Mouse (Mus musculus) midbrain, embryonic 16.5 days (tissue): ENCODE measurements at regions not wholly inside any gene's neighbourhood (a gene's known extent, or its start where the extent isn't known, plus 50 kb on each side); places are given as distances from the start of the nearest gene placed in this dataset.

Experiments
- ATAC-seq: fragments of 200-750 bp; cut with Nextera tagmentation; 2 replicates; pipeline ENCODE4 v1.8.0; 2017; ENCODE audit warnings: moderate TSS enrichment
- H3K27ac ChIP-seq: fragments of 300-500 bp; sonication (generic); 2 replicates; pipeline ENCODE4 v1.5.1; 2014; ENCODE audit warnings: mild to moderate bottlenecking, low read length, mixed read lengths
- H3K27me3 ChIP-seq: fragments of 300-500 bp; sonication (generic); 2 replicates; pipeline ENCODE4 v1.6.1; 2014; ENCODE audit warnings: low read depth, low read length, mixed read lengths; ENCODE audit not compliant: control insufficient read depth, insufficient read depth
- H3K36me3 ChIP-seq: fragments of 300-500 bp; sonication (generic); 2 replicates; pipeline ENCODE4 v1.6.1; 2014; ENCODE audit warnings: mild to moderate bottlenecking, low read length, moderate library complexity, mixed read lengths; ENCODE audit not compliant: control insufficient read depth, insufficient read depth
- H3K4me1 ChIP-seq: fragments of 300-500 bp; sonication (generic); 2 replicates; pipeline ENCODE4 v1.6.1; 2014; ENCODE audit warnings: mild to moderate bottlenecking, low read length, mixed read lengths; ENCODE audit not compliant: control insufficient read depth, insufficient read depth
- H3K4me2 ChIP-seq: fragments of 300-500 bp; sonication (generic); 2 replicates; pipeline ENCODE4 v1.6.1; 2014; ENCODE audit warnings: mild to moderate bottlenecking, low read length, mixed read lengths
- H3K4me3 ChIP-seq: fragments of 300-500 bp; sonication (generic); 2 replicates; pipeline ENCODE4 v1.5.1; 2014; ENCODE audit warnings: low read depth, mild to moderate bottlenecking, low read length, moderate library complexity, mixed read lengths
- H3K9ac ChIP-seq: fragments of 300-500 bp; sonication (generic); 2 replicates; pipeline ENCODE4 v1.6.1; 2014; ENCODE audit warnings: low read depth, low read length, mixed read lengths
- H3K9me3 ChIP-seq: fragments of 300-500 bp; sonication (generic); replicated peaks from 2 replicates; pipeline ENCODE4 v1.6.1; 2014; ENCODE audit warnings: mild to moderate bottlenecking, low read length, mixed read lengths; ENCODE audit not compliant: control insufficient read depth, poor library complexity, severe bottlenecking
- WGBS: fragments of 180-500 bp; shearing (Covaris S2); extraction: QIAGEN DNeasy Blood & Tissue Kit; methylation state at CpG from one replicate; pipeline ENCODE4 v1.1.7; 2014; 5-methylcytosine and 5-hydroxymethylcytosine counted together

- H3K9ac ChIP-seq: no peak overlapping the region
- H3K27ac ChIP-seq: no peak overlapping the region
- H3K4me1 ChIP-seq: 0 out of 2 replicates have a peak, but pooled peaks cover 2% of the 10 kb centered on the region
- ATAC-seq: no peak
- no peak overlapping the region for H3K4me3 ChIP-seq
- H3K36me3 ChIP-seq: no peaks in the 10 kb centered on the region
- no peaks in the 10 kb centered on the region for H3K27me3 ChIP-seq
- no peak overlapping the region for H3K4me2 ChIP-seq
- WGBS: 85% methylated on average over 7 of the region's 7 CpGs
- no peaks in the 10 kb centered on the region for H3K9me3 ChIP-seq
Observed at GRCm38 (mm10) chr10:66817876-66818275, 278.0 kb upstream of the Jmjd1c start.

GRCm38 (mm10) chr10:66819517-66819916 lies 276.4 kb upstream of the Jmjd1c start:
- no peak for ATAC-seq
- 88% methylated on average over 8 of the region's 8 CpGs for WGBS
- H3K36me3 ChIP-seq: no peaks in the 10 kb centered on the region

GRCm38 (mm10) chr10:66825737-66826136 lies 270.2 kb upstream of the Jmjd1c start:
- Histone ChIP-seq H3K9me3 (no peaks in the 10 kb centered on the region), H3K27me3 (no peaks in the 10 kb centered on the region), H3K9ac (no peak overlapping the region), H3K36me3 (no peaks in the 10 kb centered on the region), H3K27ac (no peak overlapping the region), H3K4me1 (no peaks in the 10 kb centered on the region), H3K4me3 (no peak overlapping the region), H3K4me2 (no peak overlapping the region)
- ATAC-seq: no peak
- WGBS: 87% methylated on average over 3 of the region's 3 CpGs

More at GRCm38 (mm10) chr10:66819517-66819916, 276.4 kb upstream of the Jmjd1c start:
- H3K27me3 ChIP-seq: no peaks in the 10 kb centered on the region
- no peak overlapping the region for H3K27ac ChIP-seq
- no peak overlapping the region for H3K4me2 ChIP-seq
- H3K4me3 ChIP-seq: no peak overlapping the region
- H3K9ac ChIP-seq: no peak overlapping the region
- 0 out of 2 replicates have a peak, but pooled peaks cover 2% of the 10 kb centered on the region for H3K4me1 ChIP-seq
- no peaks in the 10 kb centered on the region for H3K9me3 ChIP-seq

GRCm38 (mm10) chr10:66826327-66826726 lies 269.6 kb upstream of the Jmjd1c start:
- WGBS: 88% methylated on average over 3 of the region's 3 CpGs
- no peaks in the 10 kb centered on the region for H3K4me1 ChIP-seq
- ATAC-seq: no peak
- no peaks in the 10 kb centered on the region for H3K27me3 ChIP-seq
- H3K9ac ChIP-seq: no peak overlapping the region
- no peak overlapping the region for H3K4me3 ChIP-seq
- H3K27ac ChIP-seq: no peak overlapping the region
- no peaks in the 10 kb centered on the region for H3K36me3 ChIP-seq
- no peaks in the 10 kb centered on the region for H3K9me3 ChIP-seq
- no peak overlapping the region for H3K4me2 ChIP-seq

GRCm38 (mm10) chr10:66834974-66835373 lies 261.0 kb upstream of the Jmjd1c start:
- Histone ChIP-seq H3K9me3 (no peaks in the 10 kb centered on the region; the same call in 1 of the 2 replicates), H3K27me3 (no peaks in the 10 kb centered on the region), H3K4me3 (no peak overlapping the region), H3K4me2 (no peak overlapping the region), H3K9ac (no peak overlapping the region), H3K27ac (no peak overlapping the region), H3K4me1 (no peaks in the 10 kb centered on the region), H3K36me3 (no peaks in the 10 kb centered on the region)
- ATAC-seq: no peak
- 71% methylated on average over 4 of the region's 4 CpGs for WGBS

GRCm38 (mm10) chr10:66839058-66839457 lies 256.9 kb upstream of the Jmjd1c start:
- no peak for ATAC-seq
- no peak overlapping the region for H3K4me3 ChIP-seq
- no peak overlapping the region for H3K9ac ChIP-seq
- H3K27me3 ChIP-seq: no peaks in the 10 kb centered on the region
- H3K9me3 ChIP-seq: no peaks in the 10 kb centered on the region; the same call in 1 of the 2 replicates
- no peak overlapping the region for H3K27ac ChIP-seq
- 56% methylated on average over 9 of the region's 9 CpGs for WGBS
- H3K4me1 ChIP-seq: no peaks in the 10 kb centered on the region
- H3K4me2 ChIP-seq: no peak overlapping the region
- no peaks in the 10 kb centered on the region for H3K36me3 ChIP-seq

- Histone ChIP-seq H3K27ac (no peak overlapping the region), H3K36me3 (no peaks in the 10 kb centered on the region), H3K4me2 (no peak overlapping the region), H3K27me3 (no peaks in the 10 kb centered on the region), H3K9me3 (no peaks in the 10 kb centered on the region), H3K9ac (no peak overlapping the region), H3K4me1 (no peaks in the 10 kb centered on the region), H3K4me3 (no peak overlapping the region)
- no peak for ATAC-seq
- 79% methylated on average over 2 of the region's 2 CpGs for WGBS
Observed at GRCm38 (mm10) chr10:66843258-66843657, 252.7 kb upstream of the Jmjd1c start.

- no peak overlapping the region for H3K4me3 ChIP-seq
- ATAC-seq: no peak
- 91% methylated on average over 5 of the region's 5 CpGs for WGBS
- no peaks in the 10 kb centered on the region for H3K4me1 ChIP-seq
- H3K9ac ChIP-seq: no peak overlapping the region
- no peaks in the 10 kb centered on the region for H3K36me3 ChIP-seq
- no peaks in the 10 kb centered on the region for H3K9me3 ChIP-seq
- no peak overlapping the region for H3K4me2 ChIP-seq
- H3K27ac ChIP-seq: no peak overlapping the region
- no peaks in the 10 kb centered on the region for H3K27me3 ChIP-seq
Observed at GRCm38 (mm10) chr10:66848778-66849177, 247.1 kb upstream of the Jmjd1c start.

- no peak overlapping the region for H3K4me3 ChIP-seq
- ATAC-seq: no peak
- H3K4me2 ChIP-seq: no peak overlapping the region
- no peaks in the 10 kb centered on the region for H3K9me3 ChIP-seq
- H3K9ac ChIP-seq: no peak overlapping the region
- no peak overlapping the region for H3K27ac ChIP-seq
- no peaks in the 10 kb centered on the region for H3K36me3 ChIP-seq
- 62% methylated on average over 6 of the region's 6 CpGs for WGBS
- no peaks in the 10 kb centered on the region for H3K4me1 ChIP-seq
- H3K27me3 ChIP-seq: no peaks in the 10 kb centered on the region
Observed at GRCm38 (mm10) chr10:66849681-66850080, 246.2 kb upstream of the Jmjd1c start.
